Mouse (Mus musculus) liver, embryonic 11.5 days (tissue): ENCODE measurements around the gene Pla2g7. TPM values are rescaled to one million over a fixed set of nuclear protein-coding genes. Genes with fewer than 3 reads are reported as not detected.

Experiments used
- ATAC-seq: fragments of 200-750 bp; cut with Nextera tagmentation; replicated peaks from 2 replicates; pipeline ENCODE4 v1.8.0; 2017; ENCODE audit warnings: moderate number of reproducible peaks, mild to moderate bottlenecking, moderate TSS enrichment, moderate library complexity; ENCODE audit not compliant: low FRiP score
- DNase-seq: peaks from one replicate; pipeline ENCODE4 v3.0.0-alpha.2; 2017; ENCODE audit warnings: low spot score
- H3K27ac ChIP-seq: fragments of 300-500 bp; sonication (generic); 2 replicates; pipeline ENCODE4 v1.5.1; 2014; ENCODE audit warnings: mild to moderate bottlenecking, low read depth, low read length, control low read depth
- H3K27me3 ChIP-seq: fragments of 300-500 bp; sonication (generic); replicated peaks from 2 replicates; pipeline ENCODE4 v1.6.1; 2014; ENCODE audit warnings: low read length, mixed read lengths; ENCODE audit not compliant: control insufficient read depth, insufficient read depth
- H3K36me3 ChIP-seq: fragments of 300-500 bp; sonication (generic); 2 replicates; pipeline ENCODE4 v1.6.1; 2014; ENCODE audit warnings: mild to moderate bottlenecking, low read length, moderate library complexity, mixed read lengths; ENCODE audit not compliant: control insufficient read depth, insufficient read depth
- H3K4me1 ChIP-seq: fragments of 300-500 bp; sonication (generic); replicated peaks from 2 replicates; pipeline ENCODE4 v1.6.1; 2014; ENCODE audit warnings: low read length, mixed read lengths; ENCODE audit not compliant: control insufficient read depth, insufficient read depth
- H3K4me2 ChIP-seq: fragments of 300-500 bp; sonication (generic); 2 replicates; pipeline ENCODE4 v1.6.1; 2014; ENCODE audit warnings: mild to moderate bottlenecking, control low read depth, moderate library complexity
- H3K4me3 ChIP-seq: fragments of 300-500 bp; sonication (generic); 2 replicates; pipeline ENCODE4 v1.5.1; 2014; ENCODE audit warnings: low read depth, low read length, control low read depth
- H3K9ac ChIP-seq: fragments of 300-500 bp; sonication (generic); 2 replicates; pipeline ENCODE4 v1.6.1; 2014; ENCODE audit warnings: low read depth, low read length, control low read depth
- H3K9me3 ChIP-seq: fragments of 300-500 bp; sonication (generic); 2 replicates; pipeline ENCODE4 v1.6.1; 2016; ENCODE audit warnings: low read length, inconsistent platforms, mixed read lengths; ENCODE audit not compliant: control insufficient read depth
- WGBS: fragments of 180-500 bp; shearing (Covaris S2); extraction: QIAGEN DNeasy Blood & Tissue Kit; methylation state at CpG from one replicate; pipeline ENCODE4 v1.1.7; 2014; 5-methylcytosine and 5-hydroxymethylcytosine counted together
- polyA plus RNA-seq: library from polyadenylated mRNA; unstranded; fragments of >200 nt; fragmentation: Nextera tagmentation; extraction: Ambion mirVana; gene quantifications from 2 replicates; pipeline ENCODE4 v1.2.1, GENCODE M21; 2014

Gene Pla2g7
- polyA plus RNA-seq, 1 experiment from 2014 or later: 3.7 TPM

GRCm38 (mm10) chr17:43567593-43567991, 306 bp upstream of the Pla2g7 start:
- no peak overlapping the region for H3K27ac ChIP-seq
- DNase-seq (no peak), ATAC-seq (0 out of 2 replicates have a peak, but pooled peaks have one; percentile 20)
- 16% methylated on average over 12 of the region's 12 CpGs for WGBS
- peak overlapping the region; percentile 45 for H3K4me3 ChIP-seq
- no peaks in the 10 kb centered on the region for H3K27me3 ChIP-seq
- no peak overlapping the region for H3K9ac ChIP-seq
- no peaks in the 10 kb centered on the region for H3K9me3 ChIP-seq
- H3K4me1 ChIP-seq: peaks cover 3% of the 10 kb centered on the region; the same call in 1 of the 2 replicates
- no peaks in the 10 kb centered on the region for H3K36me3 ChIP-seq
- peak overlapping the region; percentile 75 for H3K4me2 ChIP-seq

GRCm38 (mm10) chr17:43569287-43569686, 1.4 kb downstream of the Pla2g7 start:
- H3K4me2 ChIP-seq: no peak overlapping the region
- H3K4me1 ChIP-seq: peaks cover 3% of the 10 kb centered on the region; the same call in 1 of the 2 replicates
- no peak for DNase-seq
- H3K27me3 ChIP-seq: no peaks in the 10 kb centered on the region
- no peak overlapping the region for H3K9ac ChIP-seq
- H3K36me3 ChIP-seq: no peaks in the 10 kb centered on the region
- no peak for ATAC-seq
- WGBS: 57% methylated on average over 7 of the region's 7 CpGs
- H3K9me3 ChIP-seq: no peaks in the 10 kb centered on the region
- no peak overlapping the region for H3K4me3 ChIP-seq
- no peak overlapping the region for H3K27ac ChIP-seq

DNA sequence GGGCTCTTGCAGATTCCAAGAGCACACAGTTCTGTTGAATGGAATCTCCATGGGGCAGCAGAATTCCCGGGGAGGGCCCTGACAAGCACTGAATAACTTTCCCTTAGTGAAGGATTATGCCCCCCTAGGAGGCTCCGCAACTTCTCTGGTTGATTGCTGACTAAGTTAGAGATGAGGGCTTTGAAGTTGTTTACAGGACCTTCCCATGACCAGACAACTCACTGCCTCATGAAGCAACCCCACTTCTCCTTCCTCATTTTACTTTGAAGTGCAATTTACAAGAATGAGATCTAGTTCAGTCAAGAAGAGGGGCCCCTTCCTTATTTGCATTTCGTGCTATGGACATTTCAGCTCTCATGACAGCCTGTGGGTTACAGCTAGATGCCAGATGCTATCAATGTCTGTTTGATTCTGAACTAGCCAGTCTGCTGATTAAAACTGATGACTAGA, 5.8 kb downstream of the Pla2g7 start:
- no peaks in the 10 kb centered on the region for H3K9me3 ChIP-seq
- WGBS: 34% methylated on average over 3 of the region's 3 CpGs
- H3K4me1 ChIP-seq: peaks cover 1% of the 10 kb centered on the region; the same call in 1 of the 2 replicates
- DNase-seq: no peak
- ATAC-seq: no peak
- no peak overlapping the region for H3K4me2 ChIP-seq
- no peak overlapping the region for H3K4me3 ChIP-seq
- H3K27me3 ChIP-seq: no peaks in the 10 kb centered on the region
- no peak overlapping the region for H3K27ac ChIP-seq
- H3K36me3 ChIP-seq: no peaks in the 10 kb centered on the region
- no peak overlapping the region for H3K9ac ChIP-seq

GRCm38 (mm10) chr17:43580456-43580855, 12.6 kb downstream of the Pla2g7 start:
- no peaks in the 10 kb centered on the region for H3K36me3 ChIP-seq
- WGBS: 42% methylated on average over 3 of the region's 3 CpGs
- no peak overlapping the region for H3K27ac ChIP-seq
- no peaks in the 10 kb centered on the region for H3K4me1 ChIP-seq
- no peak overlapping the region for H3K4me3 ChIP-seq
- ATAC-seq: no peak
- H3K9me3 ChIP-seq: no peaks in the 10 kb centered on the region
- DNase-seq: no peak
- no peak overlapping the region for H3K9ac ChIP-seq
- H3K27me3 ChIP-seq: no peaks in the 10 kb centered on the region
- no peak overlapping the region for H3K4me2 ChIP-seq

- no peak overlapping the region for H3K4me3 ChIP-seq
- ATAC-seq (peak; percentile 39; the same call in 1 of the 2 replicates), DNase-seq (no peak)
- H3K9me3 ChIP-seq: no peaks in the 10 kb centered on the region
- H3K27me3 ChIP-seq: no peaks in the 10 kb centered on the region
- H3K9ac ChIP-seq: no peak overlapping the region
- H3K27ac ChIP-seq: no peak overlapping the region
- no peak overlapping the region for H3K4me2 ChIP-seq
- H3K36me3 ChIP-seq: no peaks in the 10 kb centered on the region
- no peaks in the 10 kb centered on the region for H3K4me1 ChIP-seq
- WGBS: 36% methylated on average over 8 of the region's 8 CpGs
Measured at GRCm38 (mm10) chr17:43581012-43581467, 13.1 kb downstream of the Pla2g7 start.

- Histone ChIP-seq H3K4me1 (no peaks in the 10 kb centered on the region), H3K27ac (no peak overlapping the region), H3K27me3 (no peaks in the 10 kb centered on the region), H3K36me3 (no peaks in the 10 kb centered on the region), H3K9me3 (no peaks in the 10 kb centered on the region), H3K4me3 (no peak overlapping the region), H3K9ac (no peak overlapping the region), H3K4me2 (no peak overlapping the region)
- ATAC-seq (no peak), DNase-seq (no peak)
- 68% methylated on average over 7 of the region's 7 CpGs for WGBS
Measured at GRCm38 (mm10) chr17:43584771-43585170, 16.9 kb downstream of the Pla2g7 start.

GRCm38 (mm10) chr17:43587278-43587677, 19.4 kb downstream of the Pla2g7 start:
- no peak overlapping the region for H3K4me2 ChIP-seq
- H3K9me3 ChIP-seq: no peaks in the 10 kb centered on the region
- H3K4me3 ChIP-seq: no peak overlapping the region
- ATAC-seq: 0 out of 2 replicates have a peak, but pooled peaks have one; percentile 34
- H3K36me3 ChIP-seq: no peaks in the 10 kb centered on the region
- DNase-seq: no peak
- WGBS: 64% methylated on average over 2 of the region's 2 CpGs
- no peaks in the 10 kb centered on the region for H3K27me3 ChIP-seq
- no peaks in the 10 kb centered on the region for H3K4me1 ChIP-seq
- H3K9ac ChIP-seq: no peak overlapping the region
- H3K27ac ChIP-seq: no peak overlapping the region

- Histone ChIP-seq H3K27ac (no peak overlapping the region), H3K9ac (no peak overlapping the region), H3K9me3 (no peaks in the 10 kb centered on the region), H3K4me3 (no peak overlapping the region), H3K27me3 (no peaks in the 10 kb centered on the region), H3K4me2 (no peak overlapping the region), H3K36me3 (no peaks in the 10 kb centered on the region), H3K4me1 (no peaks in the 10 kb centered on the region)
- ATAC-seq (no peak), DNase-seq (no peak)
- 84% methylated on average over 6 of the region's 6 CpGs for WGBS
Measured at GRCm38 (mm10) chr17:43589750-43590149, 21.9 kb downstream of the Pla2g7 start.

DNA sequence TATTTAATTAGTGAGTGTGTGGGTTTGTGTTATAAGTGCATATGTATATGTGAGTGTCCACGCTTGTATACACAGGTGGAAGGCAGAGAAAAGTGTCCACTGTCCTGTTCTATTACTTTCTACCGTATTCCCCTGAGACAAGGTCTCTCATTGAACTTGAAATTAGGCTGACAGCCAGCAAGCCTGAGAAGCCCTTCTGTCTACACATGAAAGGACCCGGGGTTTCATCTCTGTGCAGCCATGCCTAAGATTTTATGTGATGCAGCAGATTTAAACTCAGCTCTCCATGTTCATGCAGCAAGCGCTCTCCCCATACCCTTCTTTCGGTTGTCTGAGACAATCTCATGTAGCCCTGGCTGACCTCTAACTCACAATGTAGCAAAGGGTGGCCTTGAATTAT, 22.6 kb downstream of the Pla2g7 start:
- DNase-seq (no peak), ATAC-seq (no peak)
- Histone ChIP-seq H3K9ac (no peak overlapping the region), H3K36me3 (no peaks in the 10 kb centered on the region), H3K9me3 (no peaks in the 10 kb centered on the region), H3K4me1 (no peaks in the 10 kb centered on the region), H3K27ac (no peak overlapping the region), H3K4me3 (no peak overlapping the region), H3K4me2 (no peak overlapping the region), H3K27me3 (no peaks in the 10 kb centered on the region)
- 83% methylated on average over 5 of the region's 5 CpGs for WGBS
